Mouse (Mus musculus): Measurements from ENCODE around the gene Sync. TPM values are rescaled to one million over a fixed set of nuclear protein-coding genes. Genes with fewer than 3 reads are reported as not detected.
A peak's percentile ranks its signal among the peaks of the same experiment; 100 is the strongest.

Sync gene
- polyA plus RNA-seq, 1 experiment from 2014 or later, result 0.35 TPM

DNA sequence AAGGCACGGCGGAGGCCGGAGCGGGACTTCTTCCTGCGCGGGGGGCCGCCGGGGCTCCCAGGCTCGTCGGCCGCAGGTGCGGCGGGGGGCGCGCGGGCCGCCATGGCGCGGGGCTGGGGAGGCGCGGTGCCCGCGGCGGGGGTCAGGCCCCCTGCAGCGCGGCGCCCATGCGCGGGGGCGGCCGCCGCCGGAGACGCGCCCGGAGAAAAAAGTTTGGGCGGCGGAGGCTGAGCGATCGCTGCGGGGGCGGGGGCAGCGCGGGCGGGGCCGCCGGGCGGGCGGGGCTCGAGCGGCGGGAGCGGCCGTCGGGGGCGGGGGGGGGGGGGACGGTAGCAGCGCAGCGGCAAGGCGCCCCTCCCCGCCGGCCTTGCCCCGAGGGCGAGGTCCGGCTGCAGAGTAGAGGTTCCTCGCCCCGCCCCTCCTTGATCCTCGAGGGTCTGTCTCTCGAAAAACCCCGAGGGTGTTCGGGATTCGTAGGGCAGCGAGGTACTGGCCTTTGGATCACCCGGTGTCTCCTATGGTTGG is 39.1 kb upstream of the Sync start:
- Histone ChIP-seq H3K27me3 (peaks cover 84% of the 10 kb centered on the region), H3K4me2 (peak overlapping the region; percentile 94), H3K9ac (peak overlapping the region; percentile 59), H3K27ac (replicated peaks) (peak overlapping the region; percentile 33), H3K4me1 (replicated peaks) (peaks cover 63% of the 10 kb centered on the region), H3K9me3 (replicated peaks) (no peaks in the 10 kb centered on the region), H3K36me3 (replicated peaks) (no peaks in the 10 kb centered on the region), H3K4me3 (replicated peaks) (peak overlapping the region; percentile 64)
- ATAC-seq (ENCODE audit: insufficient read depth), result no peak
- under 1% methylated on average over 52 of the region's 74 CpGs for WGBS (ENCODE audit: insufficient replicate concordance)

DNA sequence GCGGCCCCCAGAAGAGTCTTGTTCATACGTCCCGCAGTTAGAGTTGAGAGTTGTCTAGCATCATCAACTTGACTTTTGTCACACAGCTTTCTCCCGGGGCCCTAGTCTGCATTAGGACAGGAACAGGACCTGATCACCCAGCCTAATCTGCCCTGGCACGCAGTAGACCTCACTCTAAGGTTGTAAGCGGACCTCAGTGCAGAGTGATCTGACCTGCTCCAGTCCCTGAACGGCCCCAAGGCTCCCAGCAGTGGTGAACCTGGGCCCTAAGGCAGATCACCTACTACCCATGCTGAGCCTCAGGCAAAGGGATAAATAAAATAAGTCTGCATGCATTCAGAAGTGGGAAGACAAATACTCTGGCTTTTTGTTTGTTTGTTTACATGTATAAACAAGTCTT is 38.1 kb upstream of the Sync start:
- H3K4me1 ChIP-seq (replicated peaks), result peaks cover 61% of the 10 kb centered on the region
- 42% methylated on average over 7 of the region's 7 CpGs for WGBS (ENCODE audit: insufficient replicate concordance)
- no peaks in the 10 kb centered on the region for H3K36me3 ChIP-seq (replicated peaks)
- no peak overlapping the region for H3K4me3 ChIP-seq (replicated peaks)
- H3K27ac ChIP-seq (replicated peaks), result no peak overlapping the region
- H3K9ac ChIP-seq, result no peak overlapping the region
- ATAC-seq (ENCODE audit: insufficient read depth), result no peak
- no peaks in the 10 kb centered on the region for H3K9me3 ChIP-seq (replicated peaks)
- no peak overlapping the region for H3K4me2 ChIP-seq
- peaks cover 82% of the 10 kb centered on the region for H3K27me3 ChIP-seq

DNA sequence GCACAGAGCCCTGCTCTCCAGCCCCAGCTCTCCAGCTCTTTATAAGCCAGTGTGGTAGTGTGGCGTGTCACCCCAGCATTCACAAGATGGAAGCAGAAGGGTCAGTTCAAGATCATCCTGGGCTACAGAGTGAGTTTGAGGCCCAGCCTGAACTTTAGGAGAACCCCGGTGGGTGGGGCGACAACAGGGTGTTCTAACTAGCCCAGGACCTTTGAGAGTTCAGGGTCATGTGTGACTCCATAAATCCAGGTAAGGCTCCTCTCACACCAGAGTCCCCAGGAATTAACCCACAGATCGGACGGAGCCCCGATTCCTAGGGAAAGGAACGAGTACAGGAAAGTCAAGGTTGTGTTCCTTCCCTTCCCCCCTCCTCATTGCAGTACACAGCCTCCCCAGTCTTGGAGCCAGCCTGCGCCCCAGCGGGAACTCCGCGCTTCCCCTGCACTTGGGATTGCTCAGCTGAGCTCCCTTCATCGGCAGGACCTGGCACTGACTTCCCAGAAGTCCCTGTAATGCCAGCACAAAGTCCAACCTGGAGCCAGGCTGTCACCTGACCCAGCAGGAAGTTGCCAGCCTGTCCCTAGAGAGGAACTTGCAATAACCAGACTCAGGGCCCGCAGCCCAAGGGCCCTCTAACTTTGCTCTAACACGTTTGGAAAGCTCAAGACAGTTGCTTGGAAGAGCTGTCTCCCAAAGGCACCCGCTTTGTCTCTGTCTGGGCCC is 36.5 kb upstream of the Sync start:
- 42% methylated on average over 15 of the region's 15 CpGs for WGBS (ENCODE audit: insufficient replicate concordance)
- peak; percentile 48 for ATAC-seq (ENCODE audit: insufficient read depth)
- peaks cover 52% of the 10 kb centered on the region for H3K4me1 ChIP-seq (replicated peaks)
- H3K9ac ChIP-seq, result no peak overlapping the region
- peak overlapping the region; percentile 69 for H3K27ac ChIP-seq (replicated peaks)
- no peaks in the 10 kb centered on the region for H3K9me3 ChIP-seq (replicated peaks)
- H3K36me3 ChIP-seq (replicated peaks), result no peaks in the 10 kb centered on the region
- H3K4me3 ChIP-seq (replicated peaks), result no peak overlapping the region
- H3K27me3 ChIP-seq, result peaks cover 65% of the 10 kb centered on the region
- H3K4me2 ChIP-seq, result peak overlapping the region; percentile 40

DNA sequence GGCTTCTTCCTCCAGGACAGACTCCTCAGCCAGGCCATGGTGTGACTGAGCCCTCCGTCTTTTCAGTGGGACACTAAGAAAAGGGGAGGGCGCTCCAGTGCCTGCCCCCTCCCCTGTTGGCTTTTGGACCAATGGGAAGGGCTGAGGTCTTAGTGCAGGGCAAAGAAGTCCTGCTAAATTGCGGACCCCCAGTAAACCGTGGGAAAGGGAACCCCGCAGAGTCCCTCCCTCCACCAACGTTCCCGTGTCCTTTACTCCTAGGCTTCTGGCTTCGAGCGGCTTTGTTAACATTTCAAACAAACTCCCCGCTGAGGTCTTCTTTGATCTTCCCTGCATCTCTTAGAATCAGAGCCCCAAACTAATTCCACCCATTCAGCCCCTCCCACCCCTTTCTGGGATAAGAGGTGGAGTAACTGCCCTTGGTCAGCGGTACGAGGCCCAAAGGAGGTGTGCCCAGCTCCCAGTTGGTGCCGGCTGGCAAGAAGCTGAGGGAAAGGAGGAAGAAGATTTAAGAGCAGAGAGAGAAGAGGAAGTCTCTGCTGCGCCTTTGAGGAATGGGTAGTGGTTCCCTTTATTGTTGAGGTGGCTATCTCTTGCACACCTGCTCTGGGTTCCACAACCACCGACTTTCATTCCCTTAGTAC is 35.8 kb upstream of the Sync start:
- Histone ChIP-seq H3K36me3 (replicated peaks) (no peaks in the 10 kb centered on the region), H3K9ac (no peak overlapping the region), H3K27ac (replicated peaks) (peak overlapping the region; percentile 69), H3K4me2 (peak overlapping the region; percentile 40), H3K4me1 (replicated peaks) (peaks cover 52% of the 10 kb centered on the region), H3K27me3 (peaks cover 59% of the 10 kb centered on the region), H3K4me3 (replicated peaks) (no peak overlapping the region; the same call in 1 of the 2 replicates), H3K9me3 (replicated peaks) (no peaks in the 10 kb centered on the region)
- no peak for ATAC-seq (ENCODE audit: insufficient read depth)
- 12% methylated on average over 15 of the region's 15 CpGs for WGBS (ENCODE audit: insufficient replicate concordance)

- no peak overlapping the region for H3K9ac ChIP-seq
- ATAC-seq (ENCODE audit: insufficient read depth), result no peak
- no peaks in the 10 kb centered on the region for H3K9me3 ChIP-seq (replicated peaks)
- H3K4me1 ChIP-seq (replicated peaks), result peaks cover 54% of the 10 kb centered on the region
- WGBS (ENCODE audit: insufficient replicate concordance), result 84% methylated on average over 2 of the region's 2 CpGs
- peaks cover 50% of the 10 kb centered on the region for H3K27me3 ChIP-seq
- no peak overlapping the region for H3K4me3 ChIP-seq (replicated peaks)
- no peak overlapping the region for H3K4me2 ChIP-seq
- no peaks in the 10 kb centered on the region for H3K36me3 ChIP-seq (replicated peaks)
- H3K27ac ChIP-seq (replicated peaks), result no peak overlapping the region
Observed at GRCm38 (mm10) chr4:129252492-129252891, 34.9 kb upstream of the Sync start.

DNA sequence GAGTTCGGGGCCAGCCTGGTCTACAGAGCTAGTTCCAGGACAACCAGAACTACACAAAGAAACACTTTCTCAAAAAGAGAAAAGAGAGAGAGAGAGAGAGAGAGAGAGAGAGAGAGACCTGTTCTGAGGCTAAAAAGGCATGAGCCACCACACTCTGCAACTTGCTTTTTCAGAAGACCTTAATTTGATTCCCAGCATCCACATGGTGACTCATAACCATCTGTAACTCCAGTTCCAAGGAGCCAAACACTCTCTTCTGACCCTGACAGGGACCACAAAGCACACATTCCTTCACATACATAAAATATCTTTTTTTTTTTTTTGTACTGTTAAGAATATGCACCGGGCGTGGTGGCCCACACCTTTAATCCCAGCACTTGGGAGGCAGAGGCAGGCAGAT is 32.8 kb upstream of the Sync start:
- Histone ChIP-seq H3K4me1 (replicated peaks) (peaks cover 38% of the 10 kb centered on the region), H3K36me3 (replicated peaks) (no peaks in the 10 kb centered on the region), H3K9ac (no peak overlapping the region), H3K4me3 (replicated peaks) (no peak overlapping the region), H3K4me2 (no peak overlapping the region), H3K9me3 (replicated peaks) (no peaks in the 10 kb centered on the region), H3K27ac (replicated peaks) (no peak overlapping the region), H3K27me3 (peaks cover 35% of the 10 kb centered on the region)
- 77% methylated on average over 3 of the region's 3 CpGs for WGBS (ENCODE audit: insufficient replicate concordance)
- no peak for ATAC-seq (ENCODE audit: insufficient read depth)

DNA sequence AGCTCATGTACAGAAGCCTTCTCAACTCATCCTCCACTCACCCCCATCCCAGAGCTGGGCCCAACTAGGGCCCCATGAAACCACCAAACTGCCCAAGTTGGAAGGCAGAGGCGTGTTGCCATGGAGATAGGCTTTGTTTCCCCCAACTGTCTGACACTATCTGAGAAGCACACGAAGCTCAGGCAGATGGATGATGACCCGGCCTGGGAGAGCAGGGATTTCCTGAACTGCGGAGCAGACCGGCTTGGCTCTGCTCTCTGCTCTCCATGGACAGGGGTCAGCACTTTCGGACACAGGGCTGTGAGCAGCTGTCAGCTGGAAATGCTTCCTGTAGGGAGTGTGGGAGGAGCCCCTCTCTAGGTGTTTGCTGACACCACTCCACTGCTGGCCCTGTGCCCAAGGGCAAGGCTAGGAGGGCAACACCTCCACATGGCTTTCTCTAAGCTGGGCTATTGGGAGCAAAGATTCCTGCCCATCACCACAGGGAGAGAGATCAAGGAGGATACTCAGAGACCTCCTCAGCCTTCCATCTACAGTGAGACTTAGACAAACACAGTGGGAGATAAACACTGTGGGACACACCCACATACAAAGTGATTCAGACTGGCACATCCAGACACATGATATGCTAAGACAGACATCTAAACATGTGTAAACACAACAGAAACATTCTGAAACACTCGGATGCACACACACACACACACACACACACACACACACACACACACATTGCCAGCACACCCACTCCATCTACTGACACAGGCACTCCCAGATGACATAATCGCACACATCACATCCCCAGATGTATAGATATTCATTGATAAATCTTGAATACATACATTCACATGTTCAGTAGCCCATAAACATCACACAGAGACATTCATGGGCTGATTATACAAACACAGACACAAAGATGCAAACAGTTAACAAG is 30.7 kb upstream of the Sync start:
- Histone ChIP-seq H3K4me1 (replicated peaks) (peaks cover 25% of the 10 kb centered on the region), H3K36me3 (replicated peaks) (no peaks in the 10 kb centered on the region), H3K27ac (replicated peaks) (no peak overlapping the region), H3K9ac (no peak overlapping the region), H3K4me3 (replicated peaks) (no peak overlapping the region), H3K27me3 (peaks cover 13% of the 10 kb centered on the region), H3K9me3 (replicated peaks) (no peaks in the 10 kb centered on the region), H3K4me2 (peak overlapping the region; percentile 6)
- peak; percentile 76 for ATAC-seq (ENCODE audit: insufficient read depth)
- 14% methylated on average over 8 of the region's 8 CpGs for WGBS (ENCODE audit: insufficient replicate concordance)

GRCm38 (mm10) chr4:129259101-129259500 is 28.3 kb upstream of the Sync start:
- no peak for ATAC-seq (ENCODE audit: insufficient read depth)
- H3K9ac ChIP-seq, result no peak overlapping the region
- H3K27me3 ChIP-seq, result 0 out of 2 replicates have a peak, but pooled peaks cover 6% of the 10 kb centered on the region
- H3K4me1 ChIP-seq (replicated peaks), result peaks cover 35% of the 10 kb centered on the region
- H3K9me3 ChIP-seq (replicated peaks), result no peaks in the 10 kb centered on the region
- H3K36me3 ChIP-seq (replicated peaks), result no peaks in the 10 kb centered on the region
- no peak overlapping the region for H3K27ac ChIP-seq (replicated peaks)
- no peak overlapping the region for H3K4me2 ChIP-seq
- 80% methylated on average over 4 of the region's 4 CpGs for WGBS (ENCODE audit: insufficient replicate concordance)
- H3K4me3 ChIP-seq (replicated peaks), result no peak overlapping the region

GRCm38 (mm10) chr4:129260678-129261077 is 26.7 kb upstream of the Sync start:
- 22% methylated on average over 6 of the region's 6 CpGs for WGBS (ENCODE audit: insufficient replicate concordance)
- no peak overlapping the region for H3K4me3 ChIP-seq (replicated peaks)
- 0 out of 2 replicates have a peak, but pooled peaks cover 6% of the 10 kb centered on the region for H3K27me3 ChIP-seq
- no peak overlapping the region for H3K9ac ChIP-seq
- no peak for ATAC-seq (ENCODE audit: insufficient read depth)
- peaks cover 37% of the 10 kb centered on the region for H3K4me1 ChIP-seq (replicated peaks)
- H3K36me3 ChIP-seq (replicated peaks), result no peaks in the 10 kb centered on the region
- H3K4me2 ChIP-seq, result no peak overlapping the region
- no peak overlapping the region for H3K27ac ChIP-seq (replicated peaks)
- no peaks in the 10 kb centered on the region for H3K9me3 ChIP-seq (replicated peaks)

DNA sequence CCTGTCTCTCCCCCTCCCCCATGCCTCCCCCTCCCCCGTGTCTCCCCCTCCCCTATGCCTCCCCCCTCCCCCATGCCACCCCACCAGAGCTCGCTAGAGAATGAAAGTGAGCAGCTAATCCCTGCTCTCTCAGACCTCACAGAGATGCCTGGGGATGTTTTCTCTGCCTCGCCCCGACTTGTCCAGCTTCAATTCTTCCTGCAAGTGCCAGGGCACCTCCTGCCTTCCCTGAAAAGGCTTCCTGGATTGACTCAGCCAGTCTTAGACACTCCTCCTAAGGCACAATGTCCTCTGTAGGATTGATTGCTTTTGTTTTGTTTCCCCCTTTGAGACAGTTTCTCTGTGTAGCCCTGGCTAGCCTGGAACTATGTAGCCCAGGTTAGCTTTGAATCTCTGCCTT is 26.2 kb upstream of the Sync start, which contains the start of gene C77080:
Gene C77080 (minus strand): TSS at position 209 of the 400 bp plus-strand sequence.
- Histone ChIP-seq H3K4me3 (replicated peaks) (no peak within 1 kb of the TSS), H3K27ac (replicated peaks) (no peak within 1 kb of the TSS), H3K9ac (no peak within 1 kb of the TSS), H3K4me1 (replicated peaks) (peaks cover 38% of the 10 kb centered on the region), H3K36me3 (replicated peaks) (no peaks in the 10 kb centered on the region), H3K4me2 (no peak within 1 kb of the TSS), H3K9me3 (replicated peaks) (no peaks in the 10 kb centered on the region), H3K27me3 (0 out of 2 replicates have a peak, but pooled peaks cover 6% of the 10 kb centered on the region)
- WGBS (ENCODE audit: insufficient replicate concordance), result 50% methylated on average over 2 of the region's 4 CpGs
- no peak for ATAC-seq (ENCODE audit: insufficient read depth)

Measured in liver, embryonic 15.5 days (tissue).